Mouse (Mus musculus) CH12.LX (cell line): ENCODE measurements around the gene Atl3. TPM values are rescaled to one million over a fixed set of nuclear protein-coding genes. Genes with fewer than 3 reads are reported as not detected.

ENCODE experiments used
- DNase-seq: peaks from one replicate; pipeline ENCODE4 v3.0.0-alpha.2; 2013; ENCODE audit errors: extremely low read depth
- H3K27ac ChIP-seq: 2 replicates; pipeline ENCODE4 v1.5.1; 2012; ENCODE audit warnings: low read depth, mild to moderate bottlenecking, control low read depth, moderate library complexity; ENCODE audit not compliant: insufficient read depth
- H3K27me3 ChIP-seq: replicated peaks from 2 replicates; pipeline ENCODE3; 2012; ENCODE audit warnings: inconsistent platforms
- H3K36me3 ChIP-seq, 2 experiments: replicated peaks in 1 of 2; 2 replicates each; pipeline versions ENCODE3 to v1.6.1; 2012; ENCODE audit warnings: inconsistent platforms in 1 of 2, low read length in 1 of 2, mild to moderate bottlenecking in 1 of 2, mixed read lengths in 1 of 2, moderate library complexity in 1 of 2; ENCODE audit not compliant: control insufficient read depth in 1 of 2, insufficient read depth in 1 of 2
- H3K4me1 ChIP-seq, 2 experiments: 2 replicates each; pipeline ENCODE4 v1.6.1; 2012; ENCODE audit warnings: inconsistent platforms in 1 of 2, moderate library complexity in 1 of 2; ENCODE audit not compliant: insufficient read depth in 2 of 2, control insufficient read depth in 1 of 2
- H3K4me2 ChIP-seq: 2 replicates; pipeline ENCODE4 v1.6.1; 2012; ENCODE audit warnings: low read depth, mild to moderate bottlenecking, control low read depth; ENCODE audit not compliant: poor library complexity, insufficient read depth, severe bottlenecking
- H3K4me3 ChIP-seq, 3 experiments: fragments of 150-350 bp in 1 of 3; sonication (generic) in 1 of 3; replicated peaks in 1 of 3; 2 replicates each; pipeline versions ENCODE3 to v1.5.1; 2011 to 2012; ENCODE audit warnings: low read depth in 2 of 3, low read length in 2 of 3, mild to moderate bottlenecking in 2 of 3, moderate library complexity in 2 of 3, control low read depth in 1 of 3, improper control_type of control experiment in 1 of 3, inconsistent platforms in 1 of 3, mixed read lengths in 1 of 3; ENCODE audit not compliant: poor library complexity in 1 of 3
- H3K79me2 ChIP-seq: replicated peaks from 2 replicates; pipeline ENCODE4 v1.6.1; 2012; ENCODE audit warnings: mild to moderate bottlenecking, moderate library complexity; ENCODE audit not compliant: control insufficient read depth, poor library complexity, insufficient read depth, severe bottlenecking; ENCODE audit errors: extremely low read depth
- H3K9ac ChIP-seq: 2 replicates; pipeline ENCODE4 v1.6.1; 2012; ENCODE audit warnings: low read depth, mild to moderate bottlenecking, control low read depth, moderate library complexity; ENCODE audit not compliant: insufficient read depth
- H3K9me3 ChIP-seq: replicated peaks from 2 replicates; pipeline ENCODE3; 2012; ENCODE audit warnings: low read length, inconsistent platforms, mixed read lengths
- BHLHE40 ChIP-seq: IDR thresholded peaks from 2 replicates; pipeline ENCODE4 v1.6.1; 2011; ENCODE audit warnings: mild to moderate bottlenecking, low read depth, low read length, improper control_type of control experiment
- CHD1 ChIP-seq: IDR thresholded peaks from 2 replicates; pipeline ENCODE4 v1.6.1; 2012; ENCODE audit warnings: low read depth, low read length, improper control_type of control experiment, inconsistent platforms
- CTCF ChIP-seq, 2 experiments: IDR thresholded peaks in 1 of 2; conservative IDR thresholded peaks in 1 of 2; 2 replicates each; pipeline ENCODE4 v1.5.1; 2011 to 2012; ENCODE audit warnings: low read depth in 2 of 2, low read length in 2 of 2, improper control_type of control experiment in 1 of 2, inconsistent platforms in 1 of 2, mild to moderate bottlenecking in 1 of 2, moderate library complexity in 1 of 2
- E2F4 ChIP-seq: IDR thresholded peaks from 2 replicates; pipeline ENCODE4 v1.6.1; 2011; ENCODE audit warnings: low read depth, low read length, improper control_type of control experiment; ENCODE audit not compliant: insufficient replicate concordance
- ELF1 ChIP-seq: IDR thresholded peaks from 2 replicates; pipeline ENCODE4 v1.6.1; 2014; ENCODE audit warnings: low read depth, mild to moderate bottlenecking, inconsistent platforms, low read length, improper control_type of control experiment
- EP300 ChIP-seq: IDR thresholded peaks from 2 replicates; pipeline ENCODE4 v1.6.1; 2011; ENCODE audit warnings: low read length, improper control_type of control experiment
- ETS1 ChIP-seq: conservative IDR thresholded peaks from 2 replicates; pipeline ENCODE4 v1.6.1; 2012; ENCODE audit warnings: low read depth, mild to moderate bottlenecking, inconsistent platforms, low read length, improper control_type of control experiment, moderate library complexity
- HCFC1 ChIP-seq: IDR thresholded peaks from 2 replicates; pipeline ENCODE4 v1.6.1; 2012; ENCODE audit warnings: low read depth, mild to moderate bottlenecking, inconsistent platforms, low read length, improper control_type of control experiment
- IRF4 ChIP-seq: IDR thresholded peaks from 2 replicates; pipeline ENCODE4 v1.6.1; 2014; ENCODE audit warnings: low read depth, mild to moderate bottlenecking, inconsistent platforms, low read length, improper control_type of control experiment
- JUN ChIP-seq: IDR thresholded peaks from 2 replicates; pipeline ENCODE4 v1.6.1; 2011; ENCODE audit warnings: low read depth, mild to moderate bottlenecking, low read length, improper control_type of control experiment, moderate library complexity; ENCODE audit not compliant: insufficient read depth
- JUND ChIP-seq: conservative IDR thresholded peaks from 2 replicates; pipeline ENCODE4 v1.6.1; 2011; ENCODE audit warnings: low read depth, low read length, improper control_type of control experiment
- KAT2A ChIP-seq: IDR thresholded peaks from 2 replicates; pipeline ENCODE4 v1.6.1; 2012; ENCODE audit warnings: low read length, improper control_type of control experiment, inconsistent platforms; ENCODE audit not compliant: insufficient replicate concordance
- MAFK ChIP-seq: IDR thresholded peaks from 2 replicates; pipeline ENCODE4 v1.6.1; 2011; ENCODE audit warnings: low read length, improper control_type of control experiment; ENCODE audit not compliant: insufficient replicate concordance
- MAX ChIP-seq: IDR thresholded peaks from 2 replicates; pipeline ENCODE4 v1.6.1; 2011; ENCODE audit warnings: low read length, improper control_type of control experiment
- MAZ ChIP-seq: IDR thresholded peaks from 2 replicates; pipeline ENCODE4 v1.6.1; 2012; ENCODE audit warnings: low read depth, mild to moderate bottlenecking, inconsistent platforms, low read length, improper control_type of control experiment, moderate library complexity
- MEF2A ChIP-seq: IDR thresholded peaks from 2 replicates; pipeline ENCODE4 v1.6.1; 2014; ENCODE audit warnings: low read depth, mild to moderate bottlenecking, inconsistent platforms, low read length, improper control_type of control experiment, borderline replicate concordance
- NRF1 ChIP-seq: IDR thresholded peaks from 2 replicates; pipeline ENCODE4 v1.6.1; 2014; ENCODE audit warnings: low read depth, mild to moderate bottlenecking, inconsistent platforms, low read length, improper control_type of control experiment, moderate library complexity
- PAX5 ChIP-seq: IDR thresholded peaks from 2 replicates; pipeline ENCODE4 v1.6.1; 2012; ENCODE audit warnings: low read length, inconsistent platforms, mixed read lengths
- POLR2A ChIP-seq: IDR thresholded peaks from 2 replicates; pipeline ENCODE4 v1.6.1; 2011; ENCODE audit warnings: low read depth, mild to moderate bottlenecking, improper control_type of control experiment, low read length
- POLR2AphosphoS2 ChIP-seq: IDR thresholded peaks from 2 replicates; pipeline ENCODE4 v1.6.1; 2011; ENCODE audit warnings: low read depth, low read length, improper control_type of control experiment
- RAD21 ChIP-seq: IDR thresholded peaks from 2 replicates; pipeline ENCODE4 v1.6.1; 2011; ENCODE audit warnings: low read depth, mild to moderate bottlenecking, low read length, improper control_type of control experiment, moderate library complexity
- SMC3 ChIP-seq: IDR thresholded peaks from 2 replicates; pipeline ENCODE4 v1.6.1; 2011; ENCODE audit warnings: low read depth, low read length, improper control_type of control experiment
- TBP ChIP-seq: conservative IDR thresholded peaks from 2 replicates; pipeline ENCODE4 v1.6.1; 2011; ENCODE audit warnings: low read depth, low read length, improper control_type of control experiment
- TCF12 ChIP-seq: IDR thresholded peaks from 2 replicates; pipeline ENCODE4 v1.6.1; 2014; ENCODE audit warnings: low read depth, mild to moderate bottlenecking, inconsistent platforms, low read length, improper control_type of control experiment
- USF1 ChIP-seq: IDR thresholded peaks from 2 replicates; pipeline ENCODE4 v1.6.1; 2014; ENCODE audit warnings: low read depth, mild to moderate bottlenecking, inconsistent platforms, low read length, improper control_type of control experiment
- ZKSCAN1 ChIP-seq: IDR thresholded peaks from 2 replicates; pipeline ENCODE4 v1.6.1; 2012; ENCODE audit warnings: low read depth, inconsistent platforms, low read length, improper control_type of control experiment, borderline replicate concordance
- ZNF384 ChIP-seq: IDR thresholded peaks from 2 replicates; pipeline ENCODE4 v1.6.1; 2012; ENCODE audit warnings: low read depth, low read length, improper control_type of control experiment, inconsistent platforms
- dilution Hi-C: fragments of 300-500 bp; cut with MboI; formaldehyde crosslinking; loops from 2 replicates; pipeline ENCODE4 v1.14.3; 2020; ENCODE audit warnings: low sequenced_read_pairs; ENCODE audit not compliant: extremely low pct_unique_long_range_greater_than_20kb, extremely low pct_ligation_motif_present
- in situ Hi-C: fragments of 300-500 bp; cut with MboI; formaldehyde crosslinking; loops from 3 replicates; pipeline ENCODE4 v1.14.3; 2019; ENCODE audit warnings: low sequenced_read_pairs, low pct_ligation_motif_present, low pct_unique_long_range_greater_than_20kb, mixed read lengths
- polyA plus RNA-seq: library from polyadenylated mRNA; unstranded; fragments of >175 nt; gene quantifications from 2 replicates; pipeline ENCODE4 v1.2.1, GENCODE M21; 2012; ENCODE audit warnings: low read depth; ENCODE audit not compliant: insufficient read length
- total RNA-seq, 2 experiments: library from RNA; depleted of rRNA; stranded (reverse); fragments of 300-350 nt in 1 of 2; fragments of >200 nt in 1 of 2; gene quantifications; 2 replicates each; pipeline ENCODE4 v1.2.3; 2012 to 2014

Atl3 gene
- total and polyA plus RNA-seq, 3 experiments: 9.2 to 17.5 (median 14.3) TPM

- H3K36me3 ChIP-seq: peaks cover 34 to 57% of the 10 kb centered on the region in 2 experiments
- dilution Hi-C loops: no loop called here
- H3K4me3 ChIP-seq: no peak overlapping the region
- TF ChIP-seq BHLHE40 (no peak), SMC3 (no peak), CHD1 (no peak), PAX5 (no peak), RAD21 (no peak), ETS1 (no peak)
- no peak overlapping the region for H3K9ac ChIP-seq
- no peak overlapping the region for H3K4me2 ChIP-seq
- no peaks in the 10 kb centered on the region for H3K27me3 ChIP-seq
- H3K4me1 ChIP-seq: peaks cover 2 to 16% of the 10 kb centered on the region in 2 experiments; a peak in 3 of 4 replicates
- no peaks in the 10 kb centered on the region for H3K9me3 ChIP-seq
- no peaks in the 10 kb centered on the region for H3K79me2 ChIP-seq
- peak; percentile 15 for DNase-seq
- no peak overlapping the region for H3K27ac ChIP-seq
- in situ Hi-C loops: no loop called here
Measured at GRCm38 (mm10) chr19:7581042-7581441, 87.2 kb downstream of the Atl3 start.

DNA sequence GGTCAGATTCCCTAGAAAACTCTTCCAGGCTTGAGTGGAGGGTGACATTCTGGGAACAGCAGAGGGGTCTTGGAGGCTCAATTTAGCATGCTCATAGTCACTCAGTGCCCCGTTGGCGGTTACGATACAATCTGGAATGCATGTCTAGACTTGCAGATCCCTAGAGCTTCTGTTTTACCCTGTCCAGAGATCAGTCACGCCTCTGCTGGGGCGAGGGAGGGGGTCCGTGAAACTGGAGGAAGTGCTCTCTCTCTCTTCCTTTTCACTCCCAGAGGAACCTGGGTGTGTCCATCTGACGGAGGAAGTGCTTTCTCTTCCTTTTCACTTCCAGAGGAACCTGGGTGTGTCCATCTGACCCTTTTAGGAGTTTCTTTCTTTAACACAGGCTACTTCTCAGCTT, 89.3 kb downstream of the Atl3 start:
- H3K9me3 ChIP-seq: peaks cover 2% of the 10 kb centered on the region
- H3K36me3 ChIP-seq: peaks cover 40 to 65% of the 10 kb centered on the region in 2 experiments
- no peak overlapping the region for H3K27ac ChIP-seq
- peak; percentile 35 for DNase-seq
- no peak for TF ChIP-seq PAX5
- no peak for TF ChIP-seq CTCF (conservative IDR thresholded peaks at IDR 0.05 in 1 of 2, IDR thresholded peaks at IDR 0.05 in 1 of 2; ENCODE audit: low read depth in 2 of 2, low read length in 2 of 2)
- TF ChIP-seq ZNF384: no peak
- TF ChIP-seq MAFK: no peak
- no peak for TF ChIP-seq TBP
- TF ChIP-seq ZKSCAN1: no peak
- TF ChIP-seq HCFC1: 0 out of 2 replicates have a peak, but pooled peaks have one; percentile 38
- peak; percentile 61 for TF ChIP-seq EP300
- peak; percentile 18; the same call in 1 of the 2 replicates for TF ChIP-seq JUN
- no peak for TF ChIP-seq MEF2A
- no peak for TF ChIP-seq NRF1
- peak; percentile 40; the same call in 1 of the 2 replicates for TF ChIP-seq TCF12
- no peak for TF ChIP-seq MAX
- TF ChIP-seq USF1: no peak
- 0 out of 2 replicates have a peak, but pooled peaks have one; percentile 15 for TF ChIP-seq POLR2A
- no peak for TF ChIP-seq KAT2A
- peak; percentile 38; the same call in 1 of the 2 replicates for TF ChIP-seq ELF1
- TF ChIP-seq MAZ: 0 out of 2 replicates have a peak, but pooled peaks have one; percentile 33
- no peak for TF ChIP-seq E2F4
- TF ChIP-seq BHLHE40: peak; percentile 53
- TF ChIP-seq POLR2AphosphoS2: no peak
- no peak for TF ChIP-seq RAD21
- TF ChIP-seq CHD1: peak; percentile 93; the same call in 1 of the 2 replicates
- TF ChIP-seq IRF4: peak; percentile 82
- no peak for TF ChIP-seq JUND
- H3K4me3 ChIP-seq: no peak overlapping the region
- peaks cover 2 to 16% of the 10 kb centered on the region in 2 experiments; a peak in 3 of 4 replicates for H3K4me1 ChIP-seq
- H3K4me2 ChIP-seq: 0 out of 2 replicates have a peak overlapping the region, but pooled peaks have one; percentile 6
- no peak overlapping the region for H3K9ac ChIP-seq
- no peaks in the 10 kb centered on the region for H3K79me2 ChIP-seq
- H3K27me3 ChIP-seq: no peaks in the 10 kb centered on the region
- in situ Hi-C loops (no loop called here), dilution Hi-C loops (no loop called here)
